Mouse (Mus musculus): Measurements from ENCODE around the gene Ulk3. TPM values are rescaled to one million over a fixed set of nuclear protein-coding genes. Genes with fewer than 3 reads are reported as not detected.

Ulk3 gene
- polyA plus RNA-seq, 1 experiment from 2014 or later: 12.0 TPM

GRCm38 (mm10) chr9:57584991-57585390 is 4.3 kb upstream of the Ulk3 start:
- WGBS: 85% methylated on average over 3 of the region's 3 CpGs
- no peak for DNase-seq (ENCODE audit: low spot score)
- no peaks in the 10 kb centered on the region for H3K9me3 ChIP-seq (replicated peaks)
- H3K27ac ChIP-seq: no peak overlapping the region
- no peaks in the 10 kb centered on the region for H3K27me3 ChIP-seq (ENCODE audit: low read depth, poor library complexity, severe bottlenecking)
- no peak overlapping the region for H3K4me3 ChIP-seq
- peaks cover 71% of the 10 kb centered on the region for H3K36me3 ChIP-seq
- H3K4me1 ChIP-seq: peaks cover 13% of the 10 kb centered on the region

- H3K27me3 ChIP-seq (ENCODE audit: low read depth, poor library complexity, severe bottlenecking): no peaks in the 10 kb centered on the region
- peaks cover 40% of the 10 kb centered on the region for H3K36me3 ChIP-seq
- H3K27ac ChIP-seq: no peak overlapping the region
- H3K9me3 ChIP-seq (replicated peaks): no peaks in the 10 kb centered on the region
- 36% methylated on average over 5 of the region's 5 CpGs for WGBS
- DNase-seq (ENCODE audit: low spot score): no peak
- H3K4me3 ChIP-seq: 0 out of 2 replicates have a peak overlapping the region, but pooled peaks have one; percentile 82
- H3K4me1 ChIP-seq: peaks cover 22% of the 10 kb centered on the region
Measured at GRCm38 (mm10) chr9:57590726-57591125, 1.5 kb downstream of the Ulk3 start.

- DNase-seq (ENCODE audit: low spot score): no peak
- 56% methylated on average over 12 of the region's 12 CpGs for WGBS
- no peak overlapping the region for H3K4me3 ChIP-seq
- no peaks in the 10 kb centered on the region for H3K27me3 ChIP-seq (ENCODE audit: low read depth, poor library complexity, severe bottlenecking)
- peaks cover 22% of the 10 kb centered on the region for H3K36me3 ChIP-seq
- no peaks in the 10 kb centered on the region for H3K9me3 ChIP-seq (replicated peaks)
- peaks cover 26% of the 10 kb centered on the region for H3K4me1 ChIP-seq
- peak overlapping the region; percentile 0; the same call in 1 of the 2 replicates for H3K27ac ChIP-seq
Measured at GRCm38 (mm10) chr9:57593454-57594173, 4.4 kb downstream of the Ulk3 start.

GRCm38 (mm10) chr9:57594174-57594509 is 4.9 kb downstream of the Ulk3 start:
- WGBS: 77% methylated on average over 9 of the region's 9 CpGs
- Histone ChIP-seq H3K27me3 (ENCODE audit: low read depth, poor library complexity, severe bottlenecking) (no peaks in the 10 kb centered on the region), H3K36me3 (peaks cover 22% of the 10 kb centered on the region), H3K4me3 (no peak overlapping the region), H3K9me3 (replicated peaks) (no peaks in the 10 kb centered on the region), H3K4me1 (peaks cover 27% of the 10 kb centered on the region), H3K27ac (peak overlapping the region; percentile 0; the same call in 1 of the 2 replicates)
- no peak for DNase-seq (ENCODE audit: low spot score)

- peaks cover 24% of the 10 kb centered on the region for H3K4me1 ChIP-seq
- DNase-seq (ENCODE audit: low spot score): no peak
- no peaks in the 10 kb centered on the region for H3K9me3 ChIP-seq (replicated peaks)
- no peaks in the 10 kb centered on the region for H3K27me3 ChIP-seq (ENCODE audit: low read depth, poor library complexity, severe bottlenecking)
- H3K4me3 ChIP-seq: no peak overlapping the region
- 90% methylated on average over 8 of the region's 8 CpGs for WGBS
- no peak overlapping the region for H3K27ac ChIP-seq
- peaks cover 22% of the 10 kb centered on the region for H3K36me3 ChIP-seq
Measured at GRCm38 (mm10) chr9:57597265-57597664, 8.0 kb downstream of the Ulk3 start.

GRCm38 (mm10) chr9:57597929-57598382 is 8.7 kb downstream of the Ulk3 start:
- DNase-seq (ENCODE audit: low spot score): no peak
- Histone ChIP-seq H3K36me3 (peaks cover 21% of the 10 kb centered on the region), H3K4me1 (peaks cover 24% of the 10 kb centered on the region), H3K9me3 (replicated peaks) (no peaks in the 10 kb centered on the region), H3K27me3 (ENCODE audit: low read depth, poor library complexity, severe bottlenecking) (no peaks in the 10 kb centered on the region), H3K27ac (no peak overlapping the region), H3K4me3 (no peak overlapping the region)
- WGBS: 26% methylated on average over 4 of the region's 4 CpGs

- WGBS: 56% methylated on average over 8 of the region's 8 CpGs
- H3K36me3 ChIP-seq: peaks cover 12% of the 10 kb centered on the region
- H3K27ac ChIP-seq: no peak overlapping the region
- H3K4me3 ChIP-seq: no peak overlapping the region
- DNase-seq (ENCODE audit: low spot score): no peak
- H3K4me1 ChIP-seq: peaks cover 24% of the 10 kb centered on the region
- no peaks in the 10 kb centered on the region for H3K9me3 ChIP-seq (replicated peaks)
- no peaks in the 10 kb centered on the region for H3K27me3 ChIP-seq (ENCODE audit: low read depth, poor library complexity, severe bottlenecking)
Measured at GRCm38 (mm10) chr9:57598851-57599563, 9.8 kb downstream of the Ulk3 start.

- Histone ChIP-seq H3K36me3 (no peaks in the 10 kb centered on the region), H3K9me3 (replicated peaks) (no peaks in the 10 kb centered on the region), H3K27ac (no peak overlapping the region), H3K4me1 (peaks cover 24% of the 10 kb centered on the region), H3K27me3 (ENCODE audit: low read depth, poor library complexity, severe bottlenecking) (peaks cover 11% of the 10 kb centered on the region), H3K4me3 (no peak overlapping the region)
- 11% methylated on average over 3 of the region's 3 CpGs for WGBS
- DNase-seq (ENCODE audit: low spot score): no peak
Measured at GRCm38 (mm10) chr9:57600620-57601352, 11.5 kb downstream of the Ulk3 start.

- Histone ChIP-seq H3K27ac (no peak overlapping the region), H3K4me1 (peaks cover 29% of the 10 kb centered on the region), H3K27me3 (ENCODE audit: low read depth, poor library complexity, severe bottlenecking) (peaks cover 16% of the 10 kb centered on the region)
Measured at GRCm38 (mm10) chr9:57601353-57601706, 12.1 kb downstream of the Ulk3 start.

GRCm38 (mm10) chr9:57602098-57602497 is 12.8 kb downstream of the Ulk3 start:
- Histone ChIP-seq H3K9me3 (replicated peaks) (no peaks in the 10 kb centered on the region), H3K27ac (no peak overlapping the region), H3K27me3 (ENCODE audit: low read depth, poor library complexity, severe bottlenecking) (peaks cover 24% of the 10 kb centered on the region), H3K36me3 (no peaks in the 10 kb centered on the region), H3K4me3 (no peak overlapping the region), H3K4me1 (peaks cover 30% of the 10 kb centered on the region)
- no peak for DNase-seq (ENCODE audit: low spot score)
- 55% methylated on average over 8 of the region's 8 CpGs for WGBS

More at GRCm38 (mm10) chr9:57601353-57601706, 12.1 kb downstream of the Ulk3 start:
- DNase-seq (ENCODE audit: low spot score): no peak
- H3K4me3 ChIP-seq: no peak overlapping the region
- no peaks in the 10 kb centered on the region for H3K9me3 ChIP-seq (replicated peaks)
- 62% methylated on average over 2 of the region's 2 CpGs for WGBS
- no peaks in the 10 kb centered on the region for H3K36me3 ChIP-seq

GRCm38 (mm10) chr9:57604875-57605274 is 15.6 kb downstream of the Ulk3 start:
- H3K9me3 ChIP-seq (replicated peaks): no peaks in the 10 kb centered on the region
- peaks cover 17% of the 10 kb centered on the region for H3K4me1 ChIP-seq
- no peaks in the 10 kb centered on the region for H3K36me3 ChIP-seq
- H3K27me3 ChIP-seq (ENCODE audit: low read depth, poor library complexity, severe bottlenecking): peaks cover 25% of the 10 kb centered on the region
- WGBS: 85% methylated on average over 4 of the region's 4 CpGs
- no peak for DNase-seq (ENCODE audit: low spot score)
- H3K4me3 ChIP-seq: no peak overlapping the region
- H3K27ac ChIP-seq: no peak overlapping the region

GRCm38 (mm10) chr9:57605503-57605902 is 16.3 kb downstream of the Ulk3 start:
- Histone ChIP-seq H3K9me3 (replicated peaks) (no peaks in the 10 kb centered on the region), H3K27ac (no peak overlapping the region), H3K4me3 (no peak overlapping the region), H3K27me3 (ENCODE audit: low read depth, poor library complexity, severe bottlenecking) (peaks cover 25% of the 10 kb centered on the region), H3K4me1 (peaks cover 13% of the 10 kb centered on the region), H3K36me3 (no peaks in the 10 kb centered on the region)
- WGBS: 24% methylated on average over 9 of the region's 9 CpGs
- no peak for DNase-seq (ENCODE audit: low spot score)
